Mouse (Mus musculus) stomach, embryonic 14.5 days (tissue): Measurements from ENCODE around the gene Kcna5. TPM values are rescaled to one million over a fixed set of nuclear protein-coding genes. Genes with fewer than 3 reads are reported as not detected.
A peak's percentile ranks its signal among the peaks of the same experiment; 100 is the strongest.

ENCODE experiments used
- ATAC-seq: fragments of 200-750 bp; cut with Nextera tagmentation; 2 replicates; pipeline ENCODE4 v1.8.0; 2017; ENCODE audit warnings: low read depth, moderate TSS enrichment; ENCODE audit not compliant: insufficient number of reproducible peaks, insufficient read depth, low FRiP score
- H3K27ac ChIP-seq: fragments of 300-500 bp; sonication (generic); 2 replicates; pipeline ENCODE4 v1.5.1; 2014; ENCODE audit warnings: mild to moderate bottlenecking, low read length, moderate library complexity, mixed read lengths
- H3K27me3 ChIP-seq: fragments of 300-500 bp; sonication (generic); 2 replicates; pipeline ENCODE4 v1.6.1; 2014; ENCODE audit warnings: low read length, control low read depth, mixed read lengths; ENCODE audit not compliant: control insufficient read depth, insufficient read depth
- H3K36me3 ChIP-seq: fragments of 300-500 bp; sonication (generic); 2 replicates; pipeline ENCODE4 v1.6.1; 2014; ENCODE audit warnings: mild to moderate bottlenecking, control low read depth, low read length, moderate library complexity, mixed read lengths; ENCODE audit not compliant: control insufficient read depth, insufficient read depth
- H3K4me1 ChIP-seq: fragments of 300-500 bp; sonication (generic); 2 replicates; pipeline ENCODE4 v1.6.1; 2014; ENCODE audit warnings: low read length, control low read depth, mixed read lengths; ENCODE audit not compliant: control insufficient read depth, insufficient read depth
- H3K4me2 ChIP-seq: fragments of 300-500 bp; sonication (generic); replicated peaks from 2 replicates; pipeline ENCODE4 v1.6.1; 2014; ENCODE audit warnings: low read depth, low read length, control low read depth
- H3K4me3 ChIP-seq: fragments of 300-500 bp; sonication (generic); 2 replicates; pipeline ENCODE4 v1.5.1; 2014; ENCODE audit warnings: low read depth, low read length, control low read depth
- H3K9ac ChIP-seq: fragments of 300-500 bp; sonication (generic); replicated peaks from 2 replicates; pipeline ENCODE4 v1.6.1; 2014; ENCODE audit warnings: low read depth, mild to moderate bottlenecking, control low read depth, low read length, moderate library complexity, mixed read lengths
- H3K9me3 ChIP-seq: fragments of 300-500 bp; sonication (generic); 2 replicates; pipeline ENCODE4 v1.6.1; 2016; ENCODE audit warnings: low read depth, low read length, control low read depth; ENCODE audit not compliant: control insufficient read depth
- WGBS: fragments of 180-500 bp; shearing (Covaris S2); extraction: QIAGEN DNeasy Blood & Tissue Kit; methylation state at CpG from one replicate; pipeline ENCODE4 v1.1.7; 2014; 5-methylcytosine and 5-hydroxymethylcytosine counted together
- polyA plus RNA-seq: library from polyadenylated mRNA; unstranded; fragments of >200 nt; fragmentation: Nextera tagmentation; extraction: Ambion mirVana; gene quantifications from 2 replicates; pipeline ENCODE4 v1.2.1, GENCODE M21; 2014

Kcna5 gene
- polyA plus RNA-seq, 1 experiment from 2014 or later = 12.2 TPM

DNA sequence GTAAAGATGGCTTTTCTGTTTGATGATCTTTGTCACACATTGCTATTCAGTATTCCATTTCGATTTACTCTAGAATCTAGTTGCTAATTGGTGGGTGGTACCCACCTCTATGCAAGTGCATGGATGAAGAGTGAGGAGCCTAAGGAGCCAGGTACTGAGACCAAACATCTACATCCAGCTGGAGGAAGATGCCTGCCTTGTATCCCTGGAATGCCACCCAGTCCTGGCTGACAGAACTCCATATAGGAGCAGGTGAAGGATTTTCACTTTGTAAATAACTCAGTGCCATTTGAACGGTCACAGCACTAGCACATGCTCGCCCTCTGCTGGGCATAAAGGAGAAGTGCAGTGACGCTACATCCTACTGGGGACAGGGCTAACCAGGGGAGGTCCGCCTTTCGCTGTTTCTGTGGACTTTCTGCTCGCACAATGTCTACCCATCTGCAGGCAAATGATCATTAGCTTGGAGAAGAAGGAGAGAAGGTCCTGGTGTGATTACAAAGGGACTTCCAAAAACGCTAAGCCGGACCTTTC, 16.7 kb upstream of the Kcna5 start:
- Histone ChIP-seq H3K4me1 (no peaks in the 10 kb centered on the region), H3K4me3 (no peak overlapping the region), H3K27me3 (no peaks in the 10 kb centered on the region), H3K4me2 (no peak overlapping the region), H3K27ac (no peak overlapping the region), H3K9ac (no peak overlapping the region), H3K36me3 (no peaks in the 10 kb centered on the region), H3K9me3 (no peaks in the 10 kb centered on the region)
- ATAC-seq = no peak
- WGBS = 16% methylated on average over 9 of the region's 9 CpGs

DNA sequence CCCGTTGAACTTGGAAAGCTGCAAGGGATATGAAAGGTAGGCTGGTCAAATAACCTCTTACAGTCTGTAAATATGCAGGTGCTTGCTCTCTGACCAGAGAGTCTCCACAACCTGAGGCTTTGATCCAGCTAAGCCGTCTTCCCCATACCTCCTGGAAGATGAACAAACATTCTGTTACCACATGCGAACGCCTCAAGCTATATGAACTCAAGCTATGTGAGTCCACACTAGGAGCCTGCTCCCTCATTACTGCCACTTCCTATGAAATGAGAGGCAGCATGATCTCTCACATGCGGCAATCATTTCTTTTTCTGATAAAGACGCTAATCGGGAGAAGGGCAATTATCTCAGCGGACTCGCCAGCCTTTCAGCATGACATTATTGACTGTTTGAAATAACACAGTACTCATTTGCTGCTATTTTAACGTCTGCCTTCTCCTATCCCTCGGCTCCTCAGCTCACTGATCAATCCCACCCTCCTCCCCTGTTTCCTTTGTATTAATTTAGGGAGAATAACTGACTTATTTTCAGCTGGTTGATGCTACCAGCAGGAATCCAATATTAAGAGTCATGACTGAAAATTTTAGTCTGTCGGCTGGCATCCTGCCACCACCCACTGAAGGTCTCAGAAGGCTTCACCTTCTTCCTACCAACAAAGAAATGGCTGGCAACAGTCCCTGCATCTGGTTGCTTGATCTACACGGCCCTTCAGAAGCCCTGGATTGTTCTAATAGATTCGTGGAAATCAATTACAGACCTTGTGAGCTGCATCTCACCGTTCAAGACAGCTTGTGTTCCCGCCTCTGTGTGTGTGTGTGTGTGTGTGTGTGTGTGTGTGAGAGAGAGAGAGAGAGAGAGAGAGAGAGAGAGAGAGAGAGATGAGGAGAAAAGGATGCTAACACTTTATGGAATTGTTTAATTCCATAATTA, 9.2 kb upstream of the Kcna5 start:
- 68% methylated on average over 16 of the region's 16 CpGs for WGBS

DNA sequence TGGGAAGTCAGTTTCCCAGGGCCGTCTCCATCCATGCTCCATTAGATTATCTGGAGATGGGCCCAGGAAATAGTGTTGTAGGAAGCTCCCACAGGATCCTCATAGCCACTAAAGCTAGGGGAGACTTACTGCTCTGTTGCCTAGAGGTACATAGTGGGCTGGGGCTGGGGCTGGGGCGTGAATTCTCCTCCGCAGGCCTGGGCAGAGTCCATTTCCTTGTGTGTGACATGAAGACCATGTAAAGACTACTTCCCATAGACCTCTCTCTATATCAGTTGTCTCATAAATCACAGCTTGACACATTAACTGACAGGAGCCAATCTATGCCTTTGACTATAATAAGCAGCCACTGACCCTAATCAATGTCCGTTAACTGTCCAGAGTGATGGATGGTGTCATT, 7.5 kb upstream of the Kcna5 start:
- Histone ChIP-seq H3K36me3 (no peaks in the 10 kb centered on the region), H3K9me3 (no peaks in the 10 kb centered on the region), H3K4me3 (no peak overlapping the region), H3K4me1 (no peaks in the 10 kb centered on the region), H3K27ac (no peak overlapping the region), H3K27me3 (no peaks in the 10 kb centered on the region), H3K9ac (no peak overlapping the region), H3K4me2 (no peak overlapping the region)
- 82% methylated on average over 4 of the region's 4 CpGs for WGBS
- no peak for ATAC-seq

More for the DNA sequence above, 9.2 kb upstream of the Kcna5 start:
- Histone ChIP-seq H3K27ac (peak overlapping the region; percentile 21; the same call in 1 of the 2 replicates), H3K4me1 (no peaks in the 10 kb centered on the region), H3K36me3 (no peaks in the 10 kb centered on the region), H3K9ac (no peak overlapping the region), H3K4me2 (no peak overlapping the region), H3K27me3 (no peaks in the 10 kb centered on the region), H3K4me3 (no peak overlapping the region), H3K9me3 (no peaks in the 10 kb centered on the region)
- no peak for ATAC-seq

DNA sequence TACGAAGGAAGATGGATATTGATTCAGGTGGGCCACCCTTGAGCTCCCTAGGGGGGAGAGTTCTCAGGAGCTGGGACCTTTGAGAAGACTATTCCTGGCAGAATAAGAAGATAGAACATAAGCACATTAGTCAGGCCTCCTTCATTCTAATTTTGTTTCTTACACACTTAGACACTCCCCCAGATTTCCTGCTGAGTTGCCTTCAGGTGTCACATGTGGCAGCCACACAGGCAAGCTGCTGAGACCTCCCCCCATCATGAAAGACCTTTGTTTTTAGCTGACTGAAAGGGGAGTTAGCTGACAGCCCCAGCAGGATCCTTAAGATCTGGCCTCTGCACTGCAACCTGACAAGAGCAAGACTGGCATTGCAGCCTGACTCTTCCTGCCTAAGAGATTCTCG, 2.3 kb upstream of the Kcna5 start:
- peaks cover 12% of the 10 kb centered on the region for H3K4me1 ChIP-seq
- H3K9me3 ChIP-seq = no peaks in the 10 kb centered on the region
- WGBS = 49% methylated on average over 2 of the region's 2 CpGs
- H3K27me3 ChIP-seq = no peaks in the 10 kb centered on the region
- H3K9ac ChIP-seq = no peak overlapping the region
- H3K27ac ChIP-seq = no peak overlapping the region
- no peak overlapping the region for H3K4me3 ChIP-seq
- ATAC-seq = no peak
- H3K4me2 ChIP-seq = no peak overlapping the region
- no peaks in the 10 kb centered on the region for H3K36me3 ChIP-seq

DNA sequence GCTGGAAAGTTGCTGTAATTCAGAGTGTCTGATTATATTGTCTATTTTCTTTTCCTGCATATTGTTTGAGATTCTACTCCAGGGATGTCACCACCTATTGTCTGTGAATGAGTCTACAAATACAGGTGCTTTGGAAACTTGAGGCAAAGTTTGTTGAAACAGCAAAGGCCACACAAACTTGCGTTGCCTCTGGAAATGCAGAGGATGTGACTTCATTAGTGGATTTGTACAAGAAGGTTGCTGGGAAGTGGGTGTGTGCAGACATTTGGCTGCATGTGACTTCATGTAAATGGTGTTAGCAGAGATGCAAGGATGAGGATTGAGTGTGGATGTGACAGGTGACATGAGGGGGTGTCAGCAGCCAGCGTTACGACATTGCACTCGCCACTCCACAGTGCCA, 1.7 kb upstream of the Kcna5 start:
- peak overlapping the region; percentile 67; the same call in 1 of the 2 replicates for H3K27ac ChIP-seq
- H3K9ac ChIP-seq = no peak overlapping the region
- H3K4me3 ChIP-seq = no peak overlapping the region
- peaks cover 12% of the 10 kb centered on the region for H3K4me1 ChIP-seq
- no peak overlapping the region for H3K4me2 ChIP-seq
- H3K9me3 ChIP-seq = no peaks in the 10 kb centered on the region
- no peaks in the 10 kb centered on the region for H3K27me3 ChIP-seq
- H3K36me3 ChIP-seq = no peaks in the 10 kb centered on the region
- 74% methylated on average over 4 of the region's 4 CpGs for WGBS
- ATAC-seq = no peak

DNA sequence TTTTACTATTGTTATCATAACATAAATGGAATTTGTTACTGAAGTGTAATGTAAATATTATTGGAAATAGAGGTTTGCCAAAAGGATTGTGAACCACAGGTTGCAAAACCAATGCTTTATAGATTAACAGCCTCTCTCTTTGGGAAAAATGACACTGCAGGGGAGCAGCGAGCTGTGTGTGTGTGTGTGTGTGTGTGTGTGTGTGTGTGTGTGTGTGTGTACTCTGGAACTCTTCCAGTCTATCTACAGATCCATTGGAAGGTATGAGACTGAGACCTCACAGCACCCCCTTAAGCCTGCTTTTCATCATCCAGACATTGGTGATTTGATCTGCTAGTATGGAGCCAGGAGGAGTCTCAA, 679 bp upstream of the Kcna5 start:
- peak; percentile 42; the same call in 1 of the 2 replicates for ATAC-seq
- peak overlapping the region; percentile 63 for H3K4me2 ChIP-seq
- H3K9ac ChIP-seq = no peak overlapping the region
- no peaks in the 10 kb centered on the region for H3K36me3 ChIP-seq
- no peak overlapping the region for H3K4me3 ChIP-seq
- peaks cover 12% of the 10 kb centered on the region for H3K4me1 ChIP-seq
- no peaks in the 10 kb centered on the region for H3K9me3 ChIP-seq
- H3K27me3 ChIP-seq = no peaks in the 10 kb centered on the region
- 0% methylated on average over 1 of the region's 1 CpGs for WGBS
- H3K27ac ChIP-seq = peak overlapping the region; percentile 89; the same call in 1 of the 2 replicates

DNA sequence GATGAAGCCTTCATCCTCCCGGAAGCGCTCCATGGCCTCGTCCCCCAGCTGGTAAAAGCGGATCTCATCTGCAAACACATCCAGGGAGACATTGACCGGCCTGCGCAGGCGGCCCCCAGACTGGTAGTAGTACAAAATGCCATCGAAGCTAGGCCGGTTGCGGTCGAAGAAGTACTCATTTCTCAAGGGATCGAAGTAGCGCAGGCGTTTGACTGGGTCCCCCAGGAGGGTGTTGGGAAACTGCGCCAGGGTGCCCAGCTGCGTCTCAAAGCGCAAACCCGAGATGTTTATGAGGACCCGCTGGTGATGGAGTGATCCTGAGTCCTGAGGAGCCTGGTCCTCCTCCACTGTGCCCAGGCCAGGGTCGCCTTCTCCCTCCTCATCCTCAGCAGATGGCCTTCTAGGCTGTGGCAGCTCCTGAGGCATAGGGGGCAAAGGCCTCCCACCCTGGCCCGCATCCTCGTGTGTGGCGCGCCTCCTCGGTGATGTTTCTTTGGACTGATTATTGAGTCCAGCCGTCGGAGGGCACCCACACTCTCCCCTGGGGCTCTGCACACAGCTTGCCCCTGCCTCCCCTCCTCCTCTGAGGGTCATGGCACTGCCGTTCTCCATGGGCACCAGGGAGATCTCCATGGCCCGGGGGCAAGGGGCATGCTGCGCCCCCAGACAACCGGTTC, 543 bp downstream of the Kcna5 start:
- Histone ChIP-seq H3K4me2 (peak overlapping the region; percentile 63), H3K4me3 (peak overlapping the region; percentile 15), H3K4me1 (peaks cover 12% of the 10 kb centered on the region), H3K36me3 (no peaks in the 10 kb centered on the region), H3K27me3 (no peaks in the 10 kb centered on the region), H3K9me3 (no peaks in the 10 kb centered on the region), H3K9ac (peak overlapping the region; percentile 45), H3K27ac (peak overlapping the region; percentile 89)
- WGBS = 15% methylated on average over 31 of the region's 31 CpGs
- peak; percentile 7; the same call in 1 of the 2 replicates for ATAC-seq

DNA sequence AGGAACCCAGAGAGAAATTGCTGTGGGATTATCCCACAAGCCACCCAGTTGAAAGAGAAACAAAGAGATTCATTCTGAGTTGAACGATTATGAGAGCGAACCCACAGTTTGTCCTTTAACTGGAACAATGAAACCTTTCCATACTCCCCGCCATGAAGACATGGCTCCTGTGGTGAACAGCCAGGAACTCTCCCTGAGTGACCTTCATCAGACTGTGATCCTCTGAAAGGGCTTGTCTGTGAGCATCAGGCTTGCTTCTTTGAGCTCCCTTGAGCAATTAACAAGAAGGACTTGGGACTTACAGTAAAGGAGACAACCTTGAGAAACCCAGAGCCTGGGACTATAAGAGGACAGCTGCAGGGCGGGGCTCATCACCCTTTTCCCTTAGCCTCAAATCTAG, 3.9 kb downstream of the Kcna5 start:
- no peak overlapping the region for H3K27ac ChIP-seq
- no peaks in the 10 kb centered on the region for H3K36me3 ChIP-seq
- no peak overlapping the region for H3K4me2 ChIP-seq
- no peaks in the 10 kb centered on the region for H3K27me3 ChIP-seq
- no peak overlapping the region for H3K4me3 ChIP-seq
- H3K4me1 ChIP-seq = peaks cover 6% of the 10 kb centered on the region; the same call in 1 of the 2 replicates
- H3K9me3 ChIP-seq = no peaks in the 10 kb centered on the region
- no peak for ATAC-seq
- no peak overlapping the region for H3K9ac ChIP-seq
- 68% methylated on average over 4 of the region's 4 CpGs for WGBS
